Mouse (Mus musculus): ENCODE results near the gene BC147527.
"Not testable (repeated sequence)": the region's sequence is repeated elsewhere in the genome, so short reads cannot be mapped to it uniquely, and the experiment has no call there.

- not testable (repeated sequence) for TF ChIP-seq POLR2AphosphoS2 (IDR thresholded peaks at IDR 0.05; ENCODE audit: insufficient read length, low read depth); E2F4 (IDR thresholded peaks at IDR 0.05; ENCODE audit: insufficient read depth)
These were observed 37.3 kb upstream of the BC147527 start, which contains the start of gene AF067061 for GRCm38 (mm10) chr13:120262870-120263269.

Measured in myocyte (in vitro differentiated cells).